ENCODE assay signal across 9 mouse cellular contexts in the genomic region with DNA sequence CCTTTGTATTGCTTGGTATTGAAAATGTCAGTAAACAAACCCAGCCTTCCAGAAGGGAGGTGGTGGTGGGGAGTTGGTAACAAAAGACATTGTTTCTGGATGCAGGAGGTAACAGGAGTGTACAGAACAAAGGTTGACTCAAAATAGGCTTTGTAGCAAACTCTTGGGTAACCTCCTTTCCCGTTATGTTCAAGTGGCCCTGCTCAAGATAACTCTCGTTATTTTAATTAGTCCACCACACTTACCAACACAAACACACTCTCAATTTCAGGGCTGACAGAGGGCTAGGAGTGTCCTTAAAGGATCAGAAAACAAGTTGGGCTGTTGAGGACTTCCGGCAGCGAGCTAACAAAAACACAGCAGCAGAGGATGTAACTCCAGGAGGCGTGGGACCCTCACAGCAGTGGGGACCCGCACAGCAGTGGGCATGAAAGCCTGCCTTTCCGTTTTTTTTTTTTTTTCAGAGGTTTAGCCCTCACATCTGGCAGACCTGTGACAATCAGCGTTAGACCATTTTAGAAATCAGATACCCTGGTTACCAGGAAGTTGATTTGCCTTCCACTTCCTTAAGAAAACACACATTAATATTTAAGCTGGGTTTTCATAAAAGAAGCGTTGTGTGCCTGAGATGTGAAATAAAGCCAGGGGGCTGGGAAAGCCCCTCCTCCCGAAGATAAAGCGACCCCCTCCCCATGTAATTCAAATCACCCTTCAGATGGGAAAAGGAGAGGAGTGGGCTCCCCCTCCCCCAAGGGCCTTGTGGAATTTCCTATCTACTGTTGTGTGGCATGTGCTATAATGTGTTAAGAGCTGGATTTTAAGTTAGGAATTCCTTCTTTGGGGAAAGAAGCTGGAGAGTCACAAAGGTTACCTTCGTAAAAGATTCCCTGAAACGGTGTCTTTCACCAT.
A peak's percentile ranks its signal among the peaks of the same experiment; 100 is the strongest.
DNase-seq lines count a peak whose midpoint lies in the region; ATAC-seq and TF ChIP-seq lines count a peak whose summit lies in the region.
"Had no signal": no experiment of that assay in that cellular context is flagged by ENCODE, and none has a peak within 500 bp of the region (broad histone marks: within the 10 kb centered on the region; RNA-seq: fewer than 3 reads in every experiment).

No protein-coding gene starts in this region.

- TF ChIP-seq EP300 in heart, adult 2 months (IDR thresholded peaks at IDR 0.05; ENCODE audit: insufficient read depth, low read depth, low read length), result 0 out of 2 replicates have a peak, but pooled peaks have one; percentile 19

- H3K4me3 ChIP-seq in heart, adult 2 months, result peak overlapping the region; percentile 29; the same call in 1 of the 2 replicates
- H3K4me3 ChIP-seq in limb, embryonic 15.5 days, result no peak overlapping the region
- H3K4me3 ChIP-seq in liver, embryonic 12.5 days, result no peak overlapping the region

- peak in 1 of 2 experiments; percentile 30 for DNase-seq in heart, adult 2 months
- no peak for DNase-seq in heart, adult 8-10 months (ENCODE audit: low spot score)
- DNase-seq in thymus, postnatal 4 days, result peak; percentile 26
- DNase-seq in thymus, adult 18-20 months, result no peak
- DNase-seq in cerebellum, adult 11 months, result no peak
- DNase-seq in adrenal gland, postnatal 10 days, result no peak

- ATAC-seq in limb, embryonic 15.5 days (ENCODE audit: insufficient number of reproducible peaks, low FRiP score, low TSS enrichment, low read depth), result no peak
- no peak for ATAC-seq in liver, embryonic 12.5 days
- ATAC-seq: CD4-positive, CD25-positive, alpha-beta regulatory T cell, adult 4 months had no signal

- peaks cover 8% of the 10 kb centered on the region for H3K36me3 ChIP-seq in heart, adult 2 months (ENCODE audit: control insufficient read depth, insufficient read depth, low read length)
- H3K36me3 ChIP-seq in limb, embryonic 15.5 days, result no peaks in the 10 kb centered on the region
- no peaks in the 10 kb centered on the region for H3K36me3 ChIP-seq in liver, embryonic 12.5 days

- no peak for TF ChIP-seq POLR2A in heart, adult 2 months (IDR thresholded peaks at IDR 0.05; ENCODE audit: insufficient read depth, low read depth, low read length)

- peak overlapping the region; percentile 84 for H3K27ac ChIP-seq in heart, adult 2 months
- H3K27ac ChIP-seq in limb, embryonic 15.5 days, result peak overlapping the region; percentile 63; the same call in 1 of the 2 replicates
- H3K27ac ChIP-seq in liver, embryonic 12.5 days, result no peak overlapping the region

- no peaks in the 10 kb centered on the region for H3K9me3 ChIP-seq in limb, embryonic 15.5 days
- no peaks in the 10 kb centered on the region for H3K9me3 ChIP-seq in liver, embryonic 12.5 days (replicated peaks)

- TF ChIP-seq CTCF in heart, adult 2 months (IDR thresholded peaks at IDR 0.05), result no peak

- intact Hi-C loops in heart, adult 2 months (cut with DNase I), result loop anchor here (5.0 kb wide), 1 partner anchor 90 kb away; the partner anchor contains the start of gene Ebf1

- no peak overlapping the region for H3K4me2 ChIP-seq in limb, embryonic 15.5 days
- no peak overlapping the region for H3K4me2 ChIP-seq in liver, embryonic 12.5 days

- H3K27me3 ChIP-seq in heart, adult 2 months (ENCODE audit: control insufficient read depth, insufficient read depth, low read length), result no peaks in the 10 kb centered on the region
- H3K27me3 ChIP-seq in limb, embryonic 15.5 days, result no peaks in the 10 kb centered on the region
- no peaks in the 10 kb centered on the region for H3K27me3 ChIP-seq in liver, embryonic 12.5 days (replicated peaks)

- peaks cover 5% of the 10 kb centered on the region for H3K4me1 ChIP-seq in heart, adult 2 months (ENCODE audit: control insufficient read depth, insufficient read depth, low read length)
- 0 out of 2 replicates have a peak, but pooled peaks cover 5% of the 10 kb centered on the region for H3K4me1 ChIP-seq in limb, embryonic 15.5 days
- no peaks in the 10 kb centered on the region for H3K4me1 ChIP-seq in liver, embryonic 12.5 days

- H3K9ac ChIP-seq in heart, adult 2 months (ENCODE audit: low read depth, low read length), result no peak overlapping the region
- H3K9ac ChIP-seq in limb, embryonic 15.5 days, result no peak overlapping the region
- H3K9ac ChIP-seq in liver, embryonic 12.5 days, result no peak overlapping the region

- 20% methylated on average over 13 of the region's 13 CpGs for WGBS in heart, adult 2 months
- 20% methylated on average over 13 of the region's 13 CpGs for WGBS in limb, embryonic 15.5 days
- 22% methylated on average over 13 of the region's 13 CpGs for WGBS in liver, embryonic 12.5 days (ENCODE audit: insufficient replicate concordance)

- H3K79me2 ChIP-seq in heart, adult 2 months (replicated peaks; ENCODE audit: control insufficient read depth, insufficient read depth, low read length), result 0 out of 2 replicates have a peak, but pooled peaks cover 3% of the 10 kb centered on the region
